Mouse (Mus musculus) neural tube, embryonic 10.5 days (tissue): ENCODE data around the gene Serpinf1.

Experiments
- DNase-seq: peaks from one replicate; pipeline ENCODE4 v3.0.0-alpha.2; 2017; ENCODE audit warnings: low spot score; ENCODE audit errors: extremely low spot score

Serpinf1 gene

GRCm38 (mm10) chr11:75422013-75422792 is at the start of gene Serpinf1:
Serpinf1 (minus strand) TSS chr11:75422701.
- peak; percentile 50 for DNase-seq

- DNase-seq: no peak
Observed at GRCm38 (mm10) chr11:75470675-75471074, 48.2 kb upstream of the Serpinf1 start.

GRCm38 (mm10) chr11:75469261-75469660 is 46.8 kb upstream of the Serpinf1 start:
- no peak for DNase-seq

GRCm38 (mm10) chr11:75468410-75468809 is 45.9 kb upstream of the Serpinf1 start:
- no peak for DNase-seq

GRCm38 (mm10) chr11:75467512-75468215 is 45.2 kb upstream of the Serpinf1 start:
- peak; percentile 64 for DNase-seq

GRCm38 (mm10) chr11:75466731-75467505 is 44.4 kb upstream of the Serpinf1 start:
- DNase-seq: no peak

- no peak for DNase-seq
Observed at GRCm38 (mm10) chr11:75465051-75465450, 42.5 kb upstream of the Serpinf1 start.

- DNase-seq: no peak
Observed at GRCm38 (mm10) chr11:75464417-75464816, 41.9 kb upstream of the Serpinf1 start.

GRCm38 (mm10) chr11:75463624-75464023 is 41.1 kb upstream of the Serpinf1 start:
- DNase-seq: no peak

- DNase-seq: peak; percentile 80
Observed at GRCm38 (mm10) chr11:75462865-75463336, 40.4 kb upstream of the Serpinf1 start.

- DNase-seq: peak; percentile 32
Observed at GRCm38 (mm10) chr11:75462253-75462783, 39.8 kb upstream of the Serpinf1 start.

- no peak for DNase-seq
Observed at GRCm38 (mm10) chr11:75461743-75462252, 39.3 kb upstream of the Serpinf1 start.

- DNase-seq: peak; percentile 98
Observed at GRCm38 (mm10) chr11:75460844-75461742, 38.6 kb upstream of the Serpinf1 start, which contains the start of gene Tlcd2. Tlcd2 (plus strand) TSS chr11:75461715.

GRCm38 (mm10) chr11:75460103-75460843 is 37.8 kb upstream of the Serpinf1 start:
- DNase-seq: peak; percentile 87

- no peak for DNase-seq
Observed at GRCm38 (mm10) chr11:75459751-75460102, 37.2 kb upstream of the Serpinf1 start.

GRCm38 (mm10) chr11:75459141-75459711 is 36.7 kb upstream of the Serpinf1 start:
- DNase-seq: no peak

- no peak for DNase-seq
Observed at GRCm38 (mm10) chr11:75458628-75459041, 36.1 kb upstream of the Serpinf1 start.

GRCm38 (mm10) chr11:75458169-75458568 is 35.7 kb upstream of the Serpinf1 start:
- no peak for DNase-seq

- no peak for DNase-seq
Observed at GRCm38 (mm10) chr11:75456440-75456871, 34.0 kb upstream of the Serpinf1 start.
